Mouse (Mus musculus) c-Kit-positive CD71-negative TER-119-negative erythroid progenitor cells, embryonic 14.5 days (primary cell): ENCODE data around the gene Cfap299.

Experiments used
- DNase-seq: peaks from one replicate; pipeline ENCODE4 v3.0.0-alpha.2; 2013; ENCODE audit warnings: low read depth

Gene Cfap299

GRCm38 (mm10) chr5:98833760-98834159 is 504.7 kb downstream of the Cfap299 start:
- no peak for DNase-seq

GRCm38 (mm10) chr5:98834300-98834699 is 505.2 kb downstream of the Cfap299 start:
- DNase-seq: no peak

GRCm38 (mm10) chr5:98842600-98843310 is 513.7 kb downstream of the Cfap299 start:
- no peak for DNase-seq

GRCm38 (mm10) chr5:98844664-98845063 is 515.6 kb downstream of the Cfap299 start:
- DNase-seq: no peak
